Mouse (Mus musculus) heart, postnatal 0 days (tissue): ENCODE measurements around the gene Tipin. TPM values are rescaled to one million over a fixed set of nuclear protein-coding genes. Genes with fewer than 3 reads are reported as not detected.

Experiments used
- ATAC-seq: fragments of 200-750 bp; cut with Nextera tagmentation; 2 replicates; pipeline ENCODE4 v1.8.0; 2017; ENCODE audit warnings: low read depth, moderate number of reproducible peaks, moderate library complexity; ENCODE audit not compliant: insufficient read depth
- DNase-seq: peaks from one replicate; pipeline ENCODE4 v3.0.0-alpha.2; 2016; ENCODE audit warnings: low spot score
- H3K27ac ChIP-seq: fragments of 300-500 bp; sonication (generic); 2 replicates; pipeline ENCODE4 v1.5.1; 2014; ENCODE audit warnings: low read depth, mild to moderate bottlenecking
- H3K27me3 ChIP-seq: fragments of 300-500 bp; sonication (generic); 2 replicates; pipeline ENCODE4 v1.6.1; 2014; ENCODE audit warnings: low read length, mixed read lengths; ENCODE audit not compliant: control insufficient read depth, insufficient read depth
- H3K36me3 ChIP-seq: fragments of 300-500 bp; sonication (generic); replicated peaks from 2 replicates; pipeline ENCODE4 v1.6.1; 2014; ENCODE audit warnings: low read length, mixed read lengths; ENCODE audit not compliant: control insufficient read depth, insufficient read depth
- H3K4me1 ChIP-seq: fragments of 300-500 bp; sonication (generic); 2 replicates; pipeline ENCODE4 v1.6.1; 2014; ENCODE audit warnings: antibody characterized with exemption; ENCODE audit not compliant: control insufficient read depth, insufficient read depth
- H3K4me2 ChIP-seq: fragments of 300-500 bp; sonication (generic); 2 replicates; pipeline ENCODE4 v1.6.1; 2014; ENCODE audit warnings: low read depth, mild to moderate bottlenecking, low read length, moderate library complexity
- H3K4me3 ChIP-seq: fragments of 300-500 bp; sonication (generic); 2 replicates; pipeline ENCODE4 v1.5.1; 2014; ENCODE audit warnings: low read depth, low read length
- H3K9ac ChIP-seq: fragments of 300-500 bp; sonication (generic); replicated peaks from 2 replicates; pipeline ENCODE4 v1.6.1; 2014; ENCODE audit warnings: low read depth, low read length, mixed read lengths
- H3K9me3 ChIP-seq: fragments of 300-500 bp; sonication (generic); replicated peaks from 2 replicates; pipeline ENCODE4 v1.6.1; 2016; ENCODE audit warnings: low read length; ENCODE audit not compliant: control insufficient read depth
- CTCF ChIP-seq: IDR thresholded peaks from 2 replicates; pipeline ENCODE4 v1.5.1; 2016; ENCODE audit warnings: antibody characterized with exemption, control low read depth, low read depth
- EP300 ChIP-seq: IDR thresholded peaks from 2 replicates; pipeline ENCODE4 v1.6.1; 2016; ENCODE audit warnings: antibody characterized with exemption, low read depth
- WGBS: fragments of 180-500 bp; shearing (Covaris S2); extraction: QIAGEN DNeasy Blood & Tissue Kit; methylation state at CpG from one replicate; pipeline ENCODE4 v1.1.7; 2014; 5-methylcytosine and 5-hydroxymethylcytosine counted together
- polyA plus RNA-seq: library from polyadenylated mRNA; unstranded; fragments of >200 nt; fragmentation: Nextera tagmentation; extraction: Ambion mirVana; gene quantifications from 2 replicates; pipeline ENCODE4 v1.2.1, GENCODE M21; 2015
- total RNA-seq: library from RNA; depleted of rRNA; stranded (reverse); fragments of >200 nt; gene quantifications from 2 replicates; pipeline ENCODE4 v1.2.3, GENCODE M21; 2014; ENCODE audit warnings: low replicate concordance

Gene Tipin
- total and polyA plus RNA-seq, 2 experiments from 2014 or later: 19.8 to 60.7 TPM

DNA sequence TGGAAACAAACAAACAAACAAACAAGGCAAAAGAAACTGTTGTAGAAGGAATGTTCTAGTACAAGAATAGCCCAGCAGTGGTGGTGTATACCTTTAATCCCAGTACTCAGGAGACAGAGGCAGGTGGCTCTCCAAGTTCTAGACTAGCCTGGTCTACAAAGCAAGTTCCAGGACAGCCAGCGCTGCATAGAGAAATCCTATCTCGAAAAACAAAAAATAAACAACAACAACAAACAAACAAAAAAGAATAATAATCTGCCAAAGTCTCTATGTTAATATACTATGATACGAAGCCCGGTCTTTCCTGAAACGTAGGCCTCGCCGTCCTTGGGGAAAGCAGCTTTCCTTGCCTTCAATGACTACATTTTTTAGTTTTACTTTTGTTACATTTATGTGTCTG lies 45.3 kb upstream of the Tipin start:
- no peak overlapping the region for H3K9ac ChIP-seq
- H3K4me2 ChIP-seq: no peak overlapping the region
- H3K4me3 ChIP-seq: no peak overlapping the region
- no peaks in the 10 kb centered on the region for H3K36me3 ChIP-seq
- peaks cover 23% of the 10 kb centered on the region for H3K4me1 ChIP-seq
- H3K27me3 ChIP-seq: no peaks in the 10 kb centered on the region
- H3K27ac ChIP-seq: no peak overlapping the region
- DNase-seq (no peak), ATAC-seq (no peak)
- TF ChIP-seq EP300: no peak
- no peak for TF ChIP-seq CTCF
- 94% methylated on average over 7 of the region's 7 CpGs for WGBS
- no peaks in the 10 kb centered on the region for H3K9me3 ChIP-seq

DNA sequence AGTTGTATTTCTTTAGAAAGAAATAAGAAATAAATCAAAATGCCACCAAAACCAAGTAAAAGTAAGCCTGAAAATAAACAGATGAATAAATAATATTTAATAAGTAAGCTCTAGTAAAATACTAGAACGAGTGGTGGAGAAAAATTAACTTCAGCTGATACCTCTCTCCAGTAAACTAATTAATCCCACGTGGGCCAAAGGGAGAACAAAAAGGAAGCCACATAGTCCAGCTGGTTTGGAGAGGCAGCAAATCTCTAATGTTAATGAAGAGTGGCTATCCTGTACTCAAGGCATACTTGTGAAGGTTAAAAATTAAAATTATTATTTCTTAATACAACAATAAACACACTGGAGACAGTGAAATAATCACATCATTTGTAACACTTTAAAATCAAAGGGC lies 41.3 kb upstream of the Tipin start:
- Histone ChIP-seq H3K4me3 (no peak overlapping the region), H3K9me3 (no peaks in the 10 kb centered on the region), H3K4me2 (peak overlapping the region; percentile 28; the same call in 1 of the 2 replicates), H3K9ac (no peak overlapping the region), H3K36me3 (no peaks in the 10 kb centered on the region), H3K27me3 (no peaks in the 10 kb centered on the region), H3K4me1 (peaks cover 8% of the 10 kb centered on the region), H3K27ac (no peak overlapping the region)
- no peak for TF ChIP-seq CTCF
- no peak for TF ChIP-seq EP300
- DNase-seq (no peak), ATAC-seq (no peak)
- WGBS: 61% methylated on average over 2 of the region's 2 CpGs

DNA sequence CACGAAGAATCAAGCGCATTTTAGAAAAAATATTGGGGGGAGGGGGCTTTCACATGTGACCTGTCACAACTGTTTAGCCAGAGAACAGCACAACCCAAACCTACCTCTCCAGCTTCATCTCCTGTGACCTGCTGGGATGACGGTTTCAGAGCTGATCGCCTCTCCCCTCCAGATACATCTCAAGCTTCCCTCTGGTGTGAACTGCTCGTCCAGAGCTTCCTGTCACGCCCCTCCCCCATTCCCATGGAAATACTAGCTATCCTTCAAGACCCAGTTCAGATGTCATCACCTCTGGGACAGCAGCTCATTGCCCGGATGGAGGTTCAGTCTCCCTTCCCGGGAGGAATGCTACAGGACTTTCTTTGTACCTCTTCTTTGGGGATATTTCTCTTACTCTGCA lies 40.7 kb upstream of the Tipin start:
- H3K27ac ChIP-seq: peak overlapping the region; percentile 30; the same call in 1 of the 2 replicates
- no peak for TF ChIP-seq EP300
- no peak for TF ChIP-seq CTCF
- no peaks in the 10 kb centered on the region for H3K27me3 ChIP-seq
- peak overlapping the region; percentile 28 for H3K4me2 ChIP-seq
- H3K4me1 ChIP-seq: peaks cover 8% of the 10 kb centered on the region
- H3K4me3 ChIP-seq: no peak overlapping the region
- ATAC-seq (no peak), DNase-seq (peak; percentile 33)
- H3K9ac ChIP-seq: no peak overlapping the region
- no peaks in the 10 kb centered on the region for H3K36me3 ChIP-seq
- no peaks in the 10 kb centered on the region for H3K9me3 ChIP-seq
- 13% methylated on average over 8 of the region's 8 CpGs for WGBS

DNA sequence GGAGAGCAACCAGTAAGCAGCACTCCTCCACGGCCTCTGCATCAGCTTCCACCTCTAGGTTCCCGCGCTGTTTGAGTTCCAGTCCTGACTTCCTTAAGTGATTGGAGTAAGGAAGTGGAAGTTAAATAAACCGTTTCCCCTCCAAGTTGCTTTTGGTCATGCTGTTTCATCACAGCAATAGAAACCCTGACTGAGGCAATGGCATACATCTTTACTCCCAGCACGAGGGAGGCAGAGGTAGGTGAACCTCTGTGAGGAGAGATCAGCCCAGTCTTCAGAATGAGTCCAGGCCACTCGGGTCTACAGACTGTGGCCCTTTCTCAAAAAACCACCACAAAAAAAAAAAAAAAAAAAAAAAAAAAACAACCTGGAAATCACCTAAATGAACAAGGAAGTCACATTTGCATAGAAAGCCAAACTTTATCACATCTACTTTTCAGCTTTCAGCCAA lies 39.0 kb upstream of the Tipin start:
- DNase-seq: no peak
- WGBS: 55% methylated on average over 6 of the region's 6 CpGs
- no peak for ATAC-seq
- Histone ChIP-seq H3K4me3 (no peak overlapping the region), H3K9me3 (no peaks in the 10 kb centered on the region), H3K36me3 (no peaks in the 10 kb centered on the region), H3K4me2 (no peak overlapping the region), H3K27ac (no peak overlapping the region; the same call in 1 of the 2 replicates), H3K9ac (no peak overlapping the region), H3K4me1 (peaks cover 8% of the 10 kb centered on the region), H3K27me3 (no peaks in the 10 kb centered on the region)
- TF ChIP-seq EP300: no peak
- TF ChIP-seq CTCF: no peak

DNA sequence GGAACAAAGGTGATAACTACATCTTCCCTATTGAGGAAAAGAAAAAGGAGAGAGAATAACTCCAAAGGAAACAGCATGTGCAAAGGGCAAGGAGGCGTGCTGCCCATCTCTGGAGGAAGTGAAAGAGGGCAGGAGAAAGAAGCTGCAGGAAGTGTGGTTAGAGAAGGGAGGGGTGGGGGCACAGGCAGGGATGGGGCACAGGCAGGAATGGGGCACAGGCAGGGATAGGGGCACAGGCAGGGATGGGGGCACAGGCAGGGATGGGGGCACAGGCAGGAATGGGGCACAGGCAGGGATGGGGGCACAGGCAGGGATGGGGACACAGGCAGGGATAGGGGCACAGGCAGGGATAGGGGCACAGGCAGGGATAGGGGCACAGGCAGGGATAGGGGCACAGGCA lies 32.0 kb upstream of the Tipin start:
- WGBS: 84% methylated on average over 1 of the region's 1 CpGs

DNA sequence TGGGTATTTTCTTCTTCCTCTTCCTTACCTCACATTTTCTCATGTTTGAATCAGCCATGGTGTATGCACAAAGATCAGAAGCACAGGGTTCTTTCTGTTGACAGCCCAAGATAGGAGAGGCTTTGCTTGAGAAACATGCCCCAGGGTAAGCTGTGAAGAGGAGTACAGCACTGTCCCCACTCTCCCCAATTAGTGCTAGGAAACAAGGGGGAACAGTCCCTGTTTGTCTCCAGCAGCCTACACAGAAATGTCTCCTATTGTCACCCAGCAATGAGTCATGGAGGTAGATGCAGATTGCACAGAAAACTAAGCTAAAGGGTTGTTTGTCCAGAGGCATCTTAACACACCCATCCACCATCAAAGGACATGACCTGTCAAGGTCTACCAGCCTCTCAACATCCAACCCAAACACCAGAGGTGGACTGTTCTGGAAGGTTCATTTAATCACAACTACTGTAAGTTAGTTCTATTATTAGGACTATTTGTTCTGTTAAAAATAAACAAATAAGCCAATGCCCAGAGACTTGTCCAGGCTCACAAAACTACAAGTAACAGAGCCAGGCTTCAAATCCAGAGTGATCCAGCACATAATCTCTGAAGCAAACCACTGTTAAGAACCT lies 31.2 kb upstream of the Tipin start:
- Histone ChIP-seq H3K9me3 (no peaks in the 10 kb centered on the region), H3K4me3 (no peak overlapping the region), H3K4me1 (0 out of 2 replicates have a peak, but pooled peaks cover 10% of the 10 kb centered on the region), H3K27me3 (no peaks in the 10 kb centered on the region), H3K9ac (peak overlapping the region; percentile 30; the same call in 1 of the 2 replicates), H3K36me3 (no peaks in the 10 kb centered on the region), H3K4me2 (no peak overlapping the region), H3K27ac (no peak overlapping the region)
- no peak for DNase-seq
- TF ChIP-seq EP300 (no peak), CTCF (no peak)
- no peak for ATAC-seq

More for the DNA sequence above, 32.0 kb upstream of the Tipin start:
- 0 out of 2 replicates have a peak, but pooled peaks cover 10% of the 10 kb centered on the region for H3K4me1 ChIP-seq
- ATAC-seq (no peak), DNase-seq (no peak)
- H3K9me3 ChIP-seq: no peaks in the 10 kb centered on the region
- TF ChIP-seq CTCF (no peak), EP300 (no peak)
- H3K36me3 ChIP-seq: no peaks in the 10 kb centered on the region
- H3K4me3 ChIP-seq: no peak overlapping the region
- H3K4me2 ChIP-seq: no peak overlapping the region
- H3K27ac ChIP-seq: no peak overlapping the region
- H3K27me3 ChIP-seq: no peaks in the 10 kb centered on the region
- no peak overlapping the region for H3K9ac ChIP-seq
